In genomic region chr16:18148208-18148876, GRCm38 (mm10) we compare ENCODE assay signal across 12 mouse cellular contexts. TPM values are rescaled to one million over a fixed set of nuclear protein-coding genes. Genes with fewer than 3 reads are reported as not detected.
DNase-seq lines count a peak whose midpoint lies in the region; ATAC-seq lines count a peak whose summit lies in the region.
"Had no signal": no experiment of that assay in that cellular context is flagged by ENCODE, and none has a peak within 500 bp of the region (broad histone marks: within the 10 kb centered on the region; RNA-seq: fewer than 3 reads in every experiment).

No protein-coding gene starts in this region.

- WGBS in forebrain, embryonic 12.5 days, result 5% methylated on average over 6 of the region's 6 CpGs
- 14% methylated on average over 6 of the region's 6 CpGs for WGBS in limb, embryonic 12.5 days

- H3K27ac ChIP-seq in forebrain, embryonic 12.5 days, result peak overlapping the region; percentile 88
- H3K27ac ChIP-seq in limb, embryonic 12.5 days, result no peak overlapping the region

- H3K9ac ChIP-seq in forebrain, embryonic 12.5 days, result no peak overlapping the region
- H3K9ac ChIP-seq in limb, embryonic 12.5 days (replicated peaks), result no peak overlapping the region
- H3K9ac ChIP-seq: heart, embryonic 12.5 days; lung, embryonic 14.5 days had no signal

- peaks cover 75% of the 10 kb centered on the region for H3K4me1 ChIP-seq in forebrain, embryonic 12.5 days
- peaks cover 57% of the 10 kb centered on the region for H3K4me1 ChIP-seq in limb, embryonic 12.5 days (replicated peaks)

- no peaks in the 10 kb centered on the region for H3K27me3 ChIP-seq in forebrain, embryonic 12.5 days
- peaks cover 10% of the 10 kb centered on the region for H3K27me3 ChIP-seq in limb, embryonic 12.5 days

- ATAC-seq in forebrain, embryonic 12.5 days (ENCODE audit: low FRiP score), result peak; percentile 94
- ATAC-seq in limb, embryonic 12.5 days (ENCODE audit: insufficient number of reproducible peaks, insufficient read depth, low FRiP score, low TSS enrichment, low read depth), result no peak; the same call in 1 of the 2 replicates
- no peak for ATAC-seq in megakaryocyte-erythroid progenitor cell, adult 5-6 weeks (replicated peaks; ENCODE audit: low FRiP score, low TSS enrichment, poor library complexity, severe bottlenecking)

- peak overlapping the region; percentile 23 for H3K4me2 ChIP-seq in forebrain, embryonic 12.5 days
- H3K4me2 ChIP-seq in limb, embryonic 12.5 days, result peak overlapping the region; percentile 11
- H3K4me2 ChIP-seq: heart, embryonic 12.5 days; lung, embryonic 14.5 days had no signal

- H3K9me3 ChIP-seq in forebrain, embryonic 12.5 days, result no peaks in the 10 kb centered on the region
- no peaks in the 10 kb centered on the region for H3K9me3 ChIP-seq in limb, embryonic 12.5 days
- H3K9me3 ChIP-seq: heart, embryonic 12.5 days had no signal

- no peak overlapping the region for H3K4me3 ChIP-seq in forebrain, embryonic 12.5 days (replicated peaks)
- H3K4me3 ChIP-seq in limb, embryonic 12.5 days (replicated peaks), result no peak overlapping the region
- H3K4me3 ChIP-seq: heart, embryonic 12.5 days had no signal

- DNase-seq in right cerebral cortex, postnatal 25 days, result peak; percentile 60
- no peak for DNase-seq in right cerebral cortex, adult 18-20 months
- DNase-seq in retina, embryonic 14.5 days (ENCODE audit: low spot score), result peak; percentile 67
- no peak for DNase-seq in spleen, postnatal 36 days (ENCODE audit: low spot score in 2 of 2)
- no peak for DNase-seq in lung, postnatal 4 days
- DNase-seq: adrenal gland, adult 2 months; lung, embryonic 14.5 days; thymus, adult 2 months had no signal

- peaks cover 8% of the 10 kb centered on the region; the same call in 1 of the 2 replicates for H3K36me3 ChIP-seq in forebrain, embryonic 12.5 days (replicated peaks)
- H3K36me3 ChIP-seq in limb, embryonic 12.5 days, result peaks cover 6% of the 10 kb centered on the region; the same call in 1 of the 2 replicates
- H3K36me3 ChIP-seq: heart, embryonic 12.5 days had no signal

RNA-seq across cellular contexts. Expression of gene Rtn4r, which starts 20.9 kb away (rescaled TPM):
- polyA plus RNA-seq in forebrain, embryonic 12.5 days (2016; fragmentation: Nextera tagmentation; extraction: Ambion mirVana), result 5.4 and 6.2 TPM in 2 replicates
- 8.3 and 9.9 TPM in 2 replicates for polyA plus RNA-seq in limb, embryonic 12.5 days (2016; fragmentation: Nextera tagmentation; extraction: Ambion mirVana)
- total RNA-seq in megakaryocyte-erythroid progenitor cell, adult 5-6 weeks (2014; fragmentation: Nextera tagmentation), result not detected in 2 replicates
- total RNA-seq in megakaryocyte-erythroid progenitor cell, adult 5-6 weeks (2017), result 0.30 and 0.38 TPM in 2 replicates

RNA-seq across cellular contexts. Expression of gene Prodh, which starts 58.3 kb away (rescaled TPM):
- 5.9 and 7.7 TPM in 2 replicates for polyA plus RNA-seq in forebrain, embryonic 12.5 days (2016; fragmentation: Nextera tagmentation; extraction: Ambion mirVana)
- 13.1 and 13.8 TPM in 2 replicates for polyA plus RNA-seq in limb, embryonic 12.5 days (2016; fragmentation: Nextera tagmentation; extraction: Ambion mirVana)
- total RNA-seq in megakaryocyte-erythroid progenitor cell, adult 5-6 weeks (2014; fragmentation: Nextera tagmentation), result 9.8 and 14.0 TPM in 2 replicates
- 14.2 and 23.5 TPM in 2 replicates for total RNA-seq in megakaryocyte-erythroid progenitor cell, adult 5-6 weeks (2017)

Comparison
In these comparisons a context has a peak if more than half of its experiments do, and no peak if none do; other contexts are left out.
1. DNase-seq: peak in right cerebral cortex, postnatal 25 days (single experiment) and retina, embryonic 14.5 days (single experiment); none in right cerebral cortex, adult 18-20 months (single experiment), spleen, postnatal 36 days (0 of 2) and lung, postnatal 4 days (0 of 2).